Mouse (Mus musculus) cortical plate, adult 2 months (tissue): ENCODE measurements at regions not wholly inside any gene's neighbourhood (a gene's known extent, or its start where the extent isn't known, plus 50 kb on each side); places are given as distances from the start of the nearest gene placed in this dataset.

Experiments
- CTCF ChIP-seq: fragments of 200-500 bp; IDR thresholded peaks from 2 replicates; pipeline ENCODE4 v1.5.1; 2011; ENCODE audit warnings: mild to moderate bottlenecking, control low read depth, low read length; ENCODE audit not compliant: insufficient read depth; ENCODE audit errors: extremely low read depth
- POLR2A ChIP-seq: fragments of 200-500 bp; IDR thresholded peaks from 2 replicates; pipeline ENCODE4 v1.6.1; 2011; ENCODE audit warnings: mild to moderate bottlenecking, low read length, control low read depth; ENCODE audit not compliant: insufficient read depth; ENCODE audit errors: extremely low read depth

DNA sequence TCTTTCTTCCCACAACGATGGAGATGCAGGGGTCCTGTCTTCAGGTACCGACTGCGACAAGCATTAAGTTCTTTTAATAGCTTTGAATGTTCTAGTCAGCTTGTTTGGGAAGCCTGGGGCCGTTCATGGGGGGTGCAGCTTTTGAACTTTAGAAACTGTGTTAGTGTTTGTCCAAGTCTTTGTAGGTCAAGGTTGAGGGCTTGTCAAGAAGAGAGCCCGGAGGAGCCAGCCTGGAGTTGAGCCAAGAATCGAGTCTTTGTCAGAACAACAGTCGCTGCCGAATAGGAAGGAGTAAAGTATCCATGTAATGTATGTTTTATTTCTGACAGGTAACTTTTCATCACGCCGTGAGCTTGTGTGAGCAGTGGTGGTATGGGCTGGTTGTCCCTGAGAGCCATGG lies 75.0 kb upstream of the Ccn6 start:
- TF ChIP-seq CTCF = no peak
- TF ChIP-seq POLR2A = no peak
